Mouse (Mus musculus) heart, postnatal 0 days (tissue): ENCODE results near the gene Cpsf6. TPM values are rescaled to one million over a fixed set of nuclear protein-coding genes. Genes with fewer than 3 reads are reported as not detected.

Experiments
- ATAC-seq: fragments of 200-750 bp; cut with Nextera tagmentation; 2 replicates; pipeline ENCODE4 v1.8.0; 2017; ENCODE audit warnings: low read depth, moderate number of reproducible peaks, moderate library complexity; ENCODE audit not compliant: insufficient read depth
- DNase-seq: peaks from one replicate; pipeline ENCODE4 v3.0.0-alpha.2; 2016; ENCODE audit warnings: low spot score
- H3K27ac ChIP-seq: fragments of 300-500 bp; sonication (generic); 2 replicates; pipeline ENCODE4 v1.5.1; 2014; ENCODE audit warnings: low read depth, mild to moderate bottlenecking
- H3K27me3 ChIP-seq: fragments of 300-500 bp; sonication (generic); 2 replicates; pipeline ENCODE4 v1.6.1; 2014; ENCODE audit warnings: low read length, mixed read lengths; ENCODE audit not compliant: control insufficient read depth, insufficient read depth
- H3K36me3 ChIP-seq: fragments of 300-500 bp; sonication (generic); replicated peaks from 2 replicates; pipeline ENCODE4 v1.6.1; 2014; ENCODE audit warnings: low read length, mixed read lengths; ENCODE audit not compliant: control insufficient read depth, insufficient read depth
- H3K4me1 ChIP-seq: fragments of 300-500 bp; sonication (generic); 2 replicates; pipeline ENCODE4 v1.6.1; 2014; ENCODE audit warnings: antibody characterized with exemption; ENCODE audit not compliant: control insufficient read depth, insufficient read depth
- H3K4me2 ChIP-seq: fragments of 300-500 bp; sonication (generic); 2 replicates; pipeline ENCODE4 v1.6.1; 2014; ENCODE audit warnings: low read depth, mild to moderate bottlenecking, low read length, moderate library complexity
- H3K4me3 ChIP-seq: fragments of 300-500 bp; sonication (generic); 2 replicates; pipeline ENCODE4 v1.5.1; 2014; ENCODE audit warnings: low read depth, low read length
- H3K9ac ChIP-seq: fragments of 300-500 bp; sonication (generic); replicated peaks from 2 replicates; pipeline ENCODE4 v1.6.1; 2014; ENCODE audit warnings: low read depth, low read length, mixed read lengths
- H3K9me3 ChIP-seq: fragments of 300-500 bp; sonication (generic); replicated peaks from 2 replicates; pipeline ENCODE4 v1.6.1; 2016; ENCODE audit warnings: low read length; ENCODE audit not compliant: control insufficient read depth
- CTCF ChIP-seq: IDR thresholded peaks from 2 replicates; pipeline ENCODE4 v1.5.1; 2016; ENCODE audit warnings: antibody characterized with exemption, control low read depth, low read depth
- EP300 ChIP-seq: IDR thresholded peaks from 2 replicates; pipeline ENCODE4 v1.6.1; 2016; ENCODE audit warnings: antibody characterized with exemption, low read depth
- WGBS: fragments of 180-500 bp; shearing (Covaris S2); extraction: QIAGEN DNeasy Blood & Tissue Kit; methylation state at CpG from one replicate; pipeline ENCODE4 v1.1.7; 2014; 5-methylcytosine and 5-hydroxymethylcytosine counted together
- polyA plus RNA-seq: library from polyadenylated mRNA; unstranded; fragments of >200 nt; fragmentation: Nextera tagmentation; extraction: Ambion mirVana; gene quantifications from 2 replicates; pipeline ENCODE4 v1.2.1, GENCODE M21; 2015
- total RNA-seq: library from RNA; depleted of rRNA; stranded (reverse); fragments of >200 nt; gene quantifications from 2 replicates; pipeline ENCODE4 v1.2.3, GENCODE M21; 2014; ENCODE audit warnings: low replicate concordance

Cpsf6 gene
- total and polyA plus RNA-seq, 2 experiments from 2014 or later, result 55.7 to 57.8 TPM

DNA sequence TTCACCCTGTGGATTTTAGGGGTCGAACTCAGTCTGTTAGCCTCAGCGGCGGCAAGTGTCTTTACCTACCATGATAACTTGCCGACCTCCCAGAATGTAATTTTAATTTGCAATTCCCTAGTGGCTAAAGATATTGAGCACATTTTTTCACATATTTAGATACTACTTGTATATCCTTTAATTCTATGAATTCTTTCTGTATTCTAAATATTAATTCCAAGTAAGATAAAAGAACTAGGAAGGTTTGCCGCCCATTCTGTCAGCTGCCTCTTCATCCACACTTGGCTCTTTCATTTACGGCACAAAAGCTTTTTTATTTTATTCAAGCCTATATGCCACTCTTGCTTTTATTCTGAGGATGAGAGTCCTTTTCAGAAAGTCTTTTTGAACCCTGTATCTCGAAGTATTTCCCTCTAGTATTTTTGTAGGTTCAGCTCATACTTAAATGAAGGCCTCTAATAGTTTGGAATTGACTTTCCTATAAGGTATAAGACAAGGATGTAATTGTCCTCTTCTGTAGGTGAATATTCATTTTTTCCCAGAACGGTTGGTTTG, 3.3 kb upstream of the Cpsf6 start:
- H3K27me3 ChIP-seq, result no peaks in the 10 kb centered on the region
- ATAC-seq (no peak), DNase-seq (no peak)
- no peak overlapping the region for H3K4me3 ChIP-seq
- 83% methylated on average over 8 of the region's 8 CpGs for WGBS
- H3K9me3 ChIP-seq, result no peaks in the 10 kb centered on the region
- no peaks in the 10 kb centered on the region for H3K36me3 ChIP-seq
- H3K4me1 ChIP-seq, result no peaks in the 10 kb centered on the region
- H3K27ac ChIP-seq, result no peak overlapping the region
- H3K9ac ChIP-seq, result no peak overlapping the region
- H3K4me2 ChIP-seq, result no peak overlapping the region
- TF ChIP-seq EP300, result no peak
- TF ChIP-seq CTCF, result no peak

DNA sequence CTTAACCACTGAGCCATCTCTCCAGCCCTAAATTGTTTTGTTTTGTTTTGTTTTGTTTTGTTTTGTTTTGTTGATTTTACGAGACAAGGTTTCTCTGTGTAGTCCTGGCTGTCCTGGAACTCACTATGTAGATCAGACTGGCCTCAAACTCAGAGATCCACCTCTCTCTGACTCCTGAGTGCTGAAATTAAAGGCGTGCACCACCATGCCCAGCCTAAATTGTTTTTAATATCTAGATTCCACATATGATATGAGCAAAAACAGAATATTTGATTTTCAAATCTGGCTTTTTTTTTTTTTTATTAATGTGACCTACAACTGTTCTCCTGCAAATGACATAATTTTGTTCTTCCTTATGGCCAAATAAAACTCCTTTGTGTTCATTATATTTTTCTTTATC, 2.3 kb upstream of the Cpsf6 start:
- Histone ChIP-seq H3K9ac (no peak overlapping the region), H3K4me1 (no peaks in the 10 kb centered on the region), H3K27me3 (no peaks in the 10 kb centered on the region), H3K36me3 (no peaks in the 10 kb centered on the region), H3K4me2 (no peak overlapping the region), H3K4me3 (no peak overlapping the region), H3K27ac (no peak overlapping the region), H3K9me3 (no peaks in the 10 kb centered on the region)
- DNase-seq, result no peak
- TF ChIP-seq CTCF (no peak), EP300 (no peak)
- WGBS, result 76% methylated on average over 2 of the region's 2 CpGs
- no peak for ATAC-seq

DNA sequence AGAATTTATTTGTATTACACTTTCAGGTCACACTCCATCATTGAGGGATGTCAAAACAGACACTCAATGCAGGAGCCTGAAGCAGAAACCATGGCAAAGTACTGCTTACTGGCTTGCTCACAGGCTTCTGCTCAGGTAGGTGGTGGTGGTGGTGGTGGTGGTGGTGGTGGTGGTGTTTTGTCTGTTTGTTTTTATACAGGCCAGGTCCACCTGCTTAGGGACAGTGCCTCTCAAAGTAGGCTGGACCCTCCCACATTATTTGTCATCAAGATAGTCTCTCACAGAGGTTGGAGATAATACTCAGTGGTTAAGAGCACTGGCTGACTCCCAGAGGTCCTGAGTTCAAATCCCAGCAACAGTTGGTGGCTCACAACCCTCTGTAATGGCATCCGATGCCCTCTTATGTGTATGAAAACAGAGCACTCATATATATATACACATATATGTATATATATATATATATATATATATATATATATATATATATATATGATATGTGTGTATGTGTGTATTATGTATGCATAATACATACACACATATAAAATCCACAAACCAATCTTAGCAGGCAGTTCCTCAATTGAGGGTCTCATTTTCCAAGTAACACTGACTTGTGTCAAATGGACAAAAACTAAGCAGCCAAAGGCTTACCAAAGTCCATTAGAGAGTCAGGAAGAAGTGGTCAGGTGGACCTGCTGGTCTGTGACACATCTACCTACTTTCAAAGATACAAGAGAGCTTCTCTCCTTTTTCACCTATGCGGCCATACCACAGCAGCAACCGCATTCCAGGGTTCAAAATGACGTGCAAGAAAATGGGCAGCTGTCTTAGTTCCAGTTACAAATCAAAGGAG, 1.1 kb upstream of the Cpsf6 start:
- H3K27me3 ChIP-seq, result no peaks in the 10 kb centered on the region
- WGBS, result 92% methylated on average over 4 of the region's 4 CpGs
- DNase-seq, result no peak
- TF ChIP-seq CTCF, result no peak
- no peak overlapping the region for H3K27ac ChIP-seq
- ATAC-seq, result no peak
- no peaks in the 10 kb centered on the region for H3K9me3 ChIP-seq
- H3K36me3 ChIP-seq, result no peaks in the 10 kb centered on the region
- no peak overlapping the region for H3K4me3 ChIP-seq
- H3K9ac ChIP-seq, result no peak overlapping the region
- H3K4me1 ChIP-seq, result no peaks in the 10 kb centered on the region
- no peak overlapping the region for H3K4me2 ChIP-seq

DNA sequence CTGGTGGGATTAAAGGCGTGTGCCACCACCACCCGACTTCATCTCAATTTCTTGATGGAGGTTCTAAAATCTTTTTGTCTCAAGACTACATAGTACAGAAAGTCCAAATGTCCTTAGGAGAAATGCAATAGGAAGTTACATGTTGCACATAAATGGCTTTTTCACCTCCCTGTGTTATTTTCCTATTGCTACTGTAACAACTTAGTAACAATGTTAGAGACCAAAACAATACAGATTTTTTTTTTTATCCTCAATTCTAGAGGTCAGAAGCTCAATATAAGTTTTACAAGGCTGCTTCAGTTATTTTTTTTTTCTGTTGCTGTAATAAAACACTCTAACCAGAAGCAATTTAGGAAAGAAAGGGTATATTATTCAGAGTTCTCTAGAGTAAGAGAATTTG, 374 bp downstream of the Cpsf6 start:
- no peak for TF ChIP-seq CTCF
- no peak for TF ChIP-seq EP300
- H3K4me1 ChIP-seq, result peaks cover 6% of the 10 kb centered on the region
- H3K36me3 ChIP-seq, result no peaks in the 10 kb centered on the region
- no peak for ATAC-seq
- no peak for DNase-seq
- H3K4me2 ChIP-seq, result no peak overlapping the region
- H3K9ac ChIP-seq, result no peak overlapping the region
- no peaks in the 10 kb centered on the region for H3K27me3 ChIP-seq
- H3K9me3 ChIP-seq, result no peaks in the 10 kb centered on the region
- 93% methylated on average over 2 of the region's 2 CpGs for WGBS
- no peak overlapping the region for H3K4me3 ChIP-seq
- H3K27ac ChIP-seq, result no peak overlapping the region

DNA sequence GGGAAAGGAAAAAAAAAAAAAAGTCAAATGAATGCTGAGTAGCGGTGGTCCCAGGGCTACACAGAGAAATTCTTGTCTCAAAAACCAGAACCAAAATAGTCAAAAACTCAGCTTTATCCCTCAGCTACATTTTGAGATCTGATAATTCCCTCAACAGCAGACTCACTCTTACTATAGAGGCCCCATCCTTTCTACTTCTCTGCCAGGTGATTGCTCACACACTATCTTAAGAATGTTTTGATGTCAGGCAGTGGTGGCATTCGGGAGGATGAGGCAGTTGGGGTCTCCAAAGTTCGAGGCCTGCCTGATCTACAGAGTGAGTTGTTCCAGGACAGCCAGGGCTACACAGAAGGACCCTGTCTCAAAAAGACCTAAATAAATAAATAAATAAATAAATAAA, 1.2 kb downstream of the Cpsf6 start:
- 77% methylated on average over 3 of the region's 3 CpGs for whole genome bisulfite sequencing
- Histone ChIP-seq H3K4me1 (peaks cover 7% of the 10 kb centered on the region), H3K4me3 (no peak overlapping the region), H3K9ac (no peak overlapping the region), H3K4me2 (no peak overlapping the region), H3K9me3 (no peaks in the 10 kb centered on the region), H3K27me3 (no peaks in the 10 kb centered on the region), H3K36me3 (no peaks in the 10 kb centered on the region), H3K27ac (no peak overlapping the region)
- ATAC-seq (no peak), DNase-seq (no peak)
- no peak for TF ChIP-seq CTCF
- no peak for TF ChIP-seq EP300

DNA sequence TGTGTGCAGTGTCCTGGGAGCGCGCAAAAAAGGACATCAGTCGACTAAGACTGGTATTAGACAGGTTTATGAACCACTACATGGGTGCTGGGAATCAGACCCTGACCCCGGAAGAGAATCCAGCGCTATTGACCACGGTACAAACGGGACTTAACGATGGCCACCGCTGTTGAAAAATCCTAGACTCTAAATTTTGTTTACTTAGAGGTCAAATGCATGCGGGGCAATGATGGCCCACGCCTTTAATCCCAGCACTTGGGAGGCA, 1.6 kb downstream of the Cpsf6 start:
- no peak for TF ChIP-seq CTCF
- no peak for TF ChIP-seq EP300
- Histone ChIP-seq H3K27ac (no peak overlapping the region), H3K4me1 (peaks cover 7% of the 10 kb centered on the region), H3K36me3 (no peaks in the 10 kb centered on the region), H3K4me2 (no peak overlapping the region), H3K4me3 (no peak overlapping the region), H3K27me3 (no peaks in the 10 kb centered on the region), H3K9ac (no peak overlapping the region), H3K9me3 (no peaks in the 10 kb centered on the region)
- DNase-seq, result no peak
- ATAC-seq, result no peak
- 96% methylated on average over 11 of the region's 11 CpGs for WGBS
